ENCODE assay signal across 9 mouse cellular contexts in the genomic region with DNA sequence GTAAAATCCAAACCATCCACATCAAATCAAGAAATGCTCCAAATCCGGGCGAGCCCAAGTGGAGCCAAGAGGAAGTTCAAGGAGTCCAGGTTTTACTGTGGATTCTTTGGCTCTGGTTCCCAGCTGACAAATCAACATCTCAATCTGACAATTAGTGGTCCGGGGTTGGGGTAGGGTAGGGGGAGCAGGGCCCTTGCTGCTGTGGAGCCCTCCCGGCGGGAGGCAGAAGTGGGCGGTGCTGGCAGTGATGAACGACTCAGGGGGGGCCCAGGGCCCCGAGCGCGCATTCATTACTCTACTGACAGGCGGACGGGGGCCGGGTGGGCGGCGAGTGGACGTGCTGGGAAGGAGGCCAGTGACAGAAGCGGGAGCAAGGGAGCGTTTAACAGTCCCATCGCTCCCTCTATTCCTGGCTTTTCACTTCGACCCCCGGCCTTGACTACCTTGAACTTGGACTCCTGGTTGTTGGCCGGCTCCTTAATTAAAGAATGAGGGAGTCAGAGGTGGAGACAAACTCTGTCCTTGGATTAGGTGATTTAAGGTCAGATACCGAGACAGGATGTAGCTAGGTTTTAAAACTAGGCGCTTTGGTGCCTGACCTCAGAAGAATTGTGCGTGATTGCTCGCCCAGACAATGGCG. TPM values are rescaled to one million over a fixed set of nuclear protein-coding genes. Genes with fewer than 3 reads are reported as not detected.
DNase-seq lines count a peak whose midpoint lies in the region; ATAC-seq and TF ChIP-seq lines count a peak whose summit lies in the region.
"Had no signal": no experiment of that assay in that cellular context is flagged by ENCODE, and none has a peak within 500 bp of the region (broad histone marks: within the 10 kb centered on the region; RNA-seq: fewer than 3 reads in every experiment).

No protein-coding gene starts in this region.

- H3K36me3 ChIP-seq in lung, embryonic 16.5 days (ENCODE audit: control insufficient read depth, insufficient read depth, low read length), result no peaks in the 10 kb centered on the region
- no peaks in the 10 kb centered on the region for H3K36me3 ChIP-seq in hindbrain, postnatal 0 days (ENCODE audit: insufficient read depth, low read length)
- H3K36me3 ChIP-seq in neural tube, embryonic 14.5 days (ENCODE audit: control insufficient read depth, insufficient read depth, low read length), result no peaks in the 10 kb centered on the region

- 0 out of 2 replicates have a peak, but pooled peaks have one; percentile 20 for ATAC-seq in lung, embryonic 16.5 days (ENCODE audit: low read depth)
- peak; percentile 38; the same call in 1 of the 2 replicates for ATAC-seq in hindbrain, postnatal 0 days
- peak; percentile 39; the same call in 1 of the 2 replicates for ATAC-seq in neural tube, embryonic 14.5 days (ENCODE audit: low read depth)

- peaks cover 91% of the 10 kb centered on the region for H3K27me3 ChIP-seq in lung, embryonic 16.5 days (ENCODE audit: control insufficient read depth, insufficient read depth, low read depth, low read length)
- peaks cover 34% of the 10 kb centered on the region for H3K27me3 ChIP-seq in hindbrain, postnatal 0 days (ENCODE audit: insufficient read depth, low read length)
- H3K27me3 ChIP-seq in neural tube, embryonic 14.5 days (ENCODE audit: control insufficient read depth, insufficient read depth, low read length), result peaks cover 20% of the 10 kb centered on the region

- WGBS in lung, embryonic 16.5 days, result under 1% methylated on average over 19 of the region's 27 CpGs
- WGBS in hindbrain, postnatal 0 days, result 3% methylated on average over 27 of the region's 27 CpGs
- under 1% methylated on average over 27 of the region's 27 CpGs for WGBS in neural tube, embryonic 14.5 days

- no peaks in the 10 kb centered on the region for H3K9me3 ChIP-seq in lung, embryonic 16.5 days (ENCODE audit: control insufficient read depth, low read length)
- H3K9me3 ChIP-seq in hindbrain, postnatal 0 days (ENCODE audit: low read length), result no peaks in the 10 kb centered on the region
- no peaks in the 10 kb centered on the region for H3K9me3 ChIP-seq in neural tube, embryonic 14.5 days (ENCODE audit: control insufficient read depth, low read length)

- no peak for DNase-seq in gastrocnemius, adult 2 months
- DNase-seq in gastrocnemius, postnatal 25 days, result no peak
- DNase-seq in lung, postnatal 25 days (ENCODE audit: low spot score), result no peak
- DNase-seq in hindbrain, postnatal 0 days (ENCODE audit: low spot score), result peak; percentile 49
- no peak for DNase-seq in cerebellum, postnatal 4 days (ENCODE audit: low spot score in 2 of 2)
- no peak for DNase-seq in adrenal gland, postnatal 36 days

- no peak overlapping the region for H3K9ac ChIP-seq in lung, embryonic 16.5 days (ENCODE audit: low read length)
- no peak overlapping the region for H3K9ac ChIP-seq in hindbrain, postnatal 0 days (replicated peaks; ENCODE audit: low read length)
- H3K9ac ChIP-seq in neural tube, embryonic 14.5 days (replicated peaks; ENCODE audit: low read depth, low read length), result no peak overlapping the region

- 0 out of 2 replicates have a peak overlapping the region, but pooled peaks have one; percentile 17 for H3K4me3 ChIP-seq in gastrocnemius, adult 2 months
- H3K4me3 ChIP-seq in lung, embryonic 16.5 days (ENCODE audit: low read length), result 0 out of 2 replicates have a peak overlapping the region, but pooled peaks have one; percentile 1
- no peak overlapping the region for H3K4me3 ChIP-seq in hindbrain, postnatal 0 days (ENCODE audit: low read length)
- no peak overlapping the region for H3K4me3 ChIP-seq in neural tube, embryonic 14.5 days (ENCODE audit: low read depth, low read length)

- peaks cover 39% of the 10 kb centered on the region for H3K4me1 ChIP-seq in lung, embryonic 16.5 days (replicated peaks; ENCODE audit: control insufficient read depth, insufficient read depth, low read length)
- H3K4me1 ChIP-seq in hindbrain, postnatal 0 days (ENCODE audit: insufficient read depth, low read length), result peaks cover 9% of the 10 kb centered on the region; the same call in 1 of the 2 replicates
- peaks cover 31% of the 10 kb centered on the region for H3K4me1 ChIP-seq in neural tube, embryonic 14.5 days (ENCODE audit: control insufficient read depth, insufficient read depth, low read length)

- no peak for TF ChIP-seq CTCF in gastrocnemius, adult 2 months (IDR thresholded peaks at IDR 0.05)
- no peak for TF ChIP-seq CTCF in hindbrain, postnatal 0 days (IDR thresholded peaks at IDR 0.05; ENCODE audit: low read depth)

- H3K27ac ChIP-seq in gastrocnemius, adult 2 months, result no peak overlapping the region
- no peak overlapping the region for H3K27ac ChIP-seq in lung, embryonic 16.5 days (ENCODE audit: low read length)
- H3K27ac ChIP-seq in hindbrain, postnatal 0 days, result no peak overlapping the region
- no peak overlapping the region for H3K27ac ChIP-seq in neural tube, embryonic 14.5 days (ENCODE audit: low read depth, low read length)

- intact Hi-C loops in gastrocnemius, adult 2 months (cut with DNase I), result no loop called here

- H3K4me2 ChIP-seq in lung, embryonic 16.5 days (ENCODE audit: low read depth, low read length), result peak overlapping the region; percentile 4; the same call in 1 of the 2 replicates
- peak overlapping the region; percentile 27; the same call in 1 of the 2 replicates for H3K4me2 ChIP-seq in hindbrain, postnatal 0 days (ENCODE audit: low read depth, low read length)
- H3K4me2 ChIP-seq in neural tube, embryonic 14.5 days (ENCODE audit: low read depth, low read length), result 0 out of 2 replicates have a peak overlapping the region, but pooled peaks have one; percentile 8

RNA-seq across cellular contexts. Expression of a gene that starts 1.8 kb away (rescaled TPM):
- total RNA-seq in gastrocnemius, adult 2 months (2021), result not detected
- under 1 TPM in 1 of 2 experiments, not detected in 1; 0.16 TPM for total RNA-seq in gastrocnemius, postnatal 25 days (2021)
- polyA plus RNA-seq in lung, embryonic 16.5 days (2015; fragmentation: Nextera tagmentation; extraction: Ambion mirVana), result 1.6 and 2.4 TPM in 2 replicates
- total RNA-seq in hindbrain, postnatal 0 days (2014; rRNA removed), result 0.68 and 0.99 TPM in 2 replicates
- 0.45 and 0.48 TPM in 2 replicates for polyA plus RNA-seq in hindbrain, postnatal 0 days (2015; fragmentation: Nextera tagmentation; extraction: Ambion mirVana)
- 0.21 and 0.45 TPM in 2 replicates for polyA plus RNA-seq in neural tube, embryonic 14.5 days (2014; fragmentation: Nextera tagmentation; extraction: Ambion mirVana)
- total RNA-seq in adrenal gland, postnatal 36 days (2021), result 1 to 10 TPM; 1.6 to 3.4 TPM

RNA-seq across cellular contexts. Expression of a gene that starts 7.1 kb away (rescaled TPM):
- total RNA-seq in gastrocnemius, adult 2 months (2021), result not detected
- total RNA-seq in gastrocnemius, postnatal 25 days (2021), result not detected
- polyA plus RNA-seq in lung, embryonic 16.5 days (2015; fragmentation: Nextera tagmentation; extraction: Ambion mirVana), result not detected in 2 replicates
- total RNA-seq in hindbrain, postnatal 0 days (2014; rRNA removed), result 8.6 and 11.9 TPM in 2 replicates
- polyA plus RNA-seq in hindbrain, postnatal 0 days (2015; fragmentation: Nextera tagmentation; extraction: Ambion mirVana), result 4.3 and 5.7 TPM in 2 replicates
- 3.2 and 3.6 TPM in 2 replicates for polyA plus RNA-seq in neural tube, embryonic 14.5 days (2014; fragmentation: Nextera tagmentation; extraction: Ambion mirVana)
- total RNA-seq in adrenal gland, postnatal 36 days (2021), result not detected
- total RNA-seq: left cerebral cortex, postnatal 25 days had no signal

RNA-seq across cellular contexts. Expression of a gene that starts 20.4 kb away (rescaled TPM):
- total RNA-seq in gastrocnemius, adult 2 months (2021), result not detected
- total RNA-seq in gastrocnemius, postnatal 25 days (2021), result under 1 TPM in 1 of 2 experiments, not detected in 1; 0.49 TPM
- polyA plus RNA-seq in lung, embryonic 16.5 days (2015; fragmentation: Nextera tagmentation; extraction: Ambion mirVana), result 39.5 and 41.1 TPM in 2 replicates
- 4.3 and 10.5 TPM in 2 replicates for total RNA-seq in hindbrain, postnatal 0 days (2014; rRNA removed)
- 4.5 and 6.4 TPM in 2 replicates for polyA plus RNA-seq in hindbrain, postnatal 0 days (2015; fragmentation: Nextera tagmentation; extraction: Ambion mirVana)
- polyA plus RNA-seq in neural tube, embryonic 14.5 days (2014; fragmentation: Nextera tagmentation; extraction: Ambion mirVana), result 2.4 and 3.3 TPM in 2 replicates
- 1 to 10 TPM; 1.1 to 1.6 TPM for total RNA-seq in adrenal gland, postnatal 36 days (2021)

RNA-seq across cellular contexts. Expression of a gene that starts 31.0 kb away (rescaled TPM):
- 1 to 10 TPM; 3.7 to 4.3 TPM for total RNA-seq in gastrocnemius, adult 2 months (2021)
- total RNA-seq in gastrocnemius, postnatal 25 days (2021), result 1 to 10 TPM; 4.5 to 4.6 TPM
- polyA plus RNA-seq in lung, embryonic 16.5 days (2015; fragmentation: Nextera tagmentation; extraction: Ambion mirVana), result 27.1 and 30.1 TPM in 2 replicates
- total RNA-seq in hindbrain, postnatal 0 days (2014; rRNA removed), result 23.6 and 25.8 TPM in 2 replicates
- 23.4 and 23.6 TPM in 2 replicates for polyA plus RNA-seq in hindbrain, postnatal 0 days (2015; fragmentation: Nextera tagmentation; extraction: Ambion mirVana)
- polyA plus RNA-seq in neural tube, embryonic 14.5 days (2014; fragmentation: Nextera tagmentation; extraction: Ambion mirVana), result 32.6 and 41.6 TPM in 2 replicates
- total RNA-seq in adrenal gland, postnatal 36 days (2021), result 10 to 100 TPM; 15.3 to 17.7 TPM

RNA-seq across cellular contexts. Expression of a gene that starts 39.8 kb away (rescaled TPM):
- total RNA-seq in gastrocnemius, adult 2 months (2021), result 1 to 10 TPM in 1 of 2 experiments, under 1 TPM in 1; 0.31 to 1.2 TPM
- total RNA-seq in gastrocnemius, postnatal 25 days (2021), result 1 to 10 TPM in 1 of 2 experiments, under 1 TPM in 1; 0.75 to 1.4 TPM
- 3.9 and 4.5 TPM in 2 replicates for polyA plus RNA-seq in lung, embryonic 16.5 days (2015; fragmentation: Nextera tagmentation; extraction: Ambion mirVana)
- 62.6 and 70.9 TPM in 2 replicates for total RNA-seq in hindbrain, postnatal 0 days (2014; rRNA removed)
- polyA plus RNA-seq in hindbrain, postnatal 0 days (2015; fragmentation: Nextera tagmentation; extraction: Ambion mirVana), result 50.0 and 53.5 TPM in 2 replicates
- 68.8 and 298 TPM in 2 replicates for polyA plus RNA-seq in neural tube, embryonic 14.5 days (2014; fragmentation: Nextera tagmentation; extraction: Ambion mirVana)
- 1 to 10 TPM; 1.3 to 3.4 TPM for total RNA-seq in adrenal gland, postnatal 36 days (2021)

Comparison
In these comparisons a context has a peak if more than half of its experiments do, and no peak if none do; other contexts are left out.
1. H3K4me3 ChIP-seq: peak in gastrocnemius, adult 2 months (single experiment) and lung, embryonic 16.5 days (single experiment); none in hindbrain, postnatal 0 days (single experiment) and neural tube, embryonic 14.5 days (single experiment).
2. Peak in every context shown above with its lines, with median percentiles within 50 percentile points of each other: ATAC-seq and H3K4me2 ChIP-seq.